Mouse (Mus musculus): ENCODE measurements around the gene Tomm6.

GRCm38 (mm10) chr17:47715037-47715436, 26.9 kb upstream of the Tomm6 start:
- TF ChIP-seq POLR2A (IDR thresholded peaks at IDR 0.05; ENCODE audit: control insufficient read depth, low read depth, low read length): no peak
- TF ChIP-seq CTCF (IDR thresholded peaks at IDR 0.05; ENCODE audit: control insufficient read depth, insufficient read depth, insufficient replicate concordance, low read depth, low read length): no peak
